Mouse (Mus musculus) spleen, postnatal 4 days (tissue): ENCODE measurements around the gene Mcl1.
"Not testable (repeated sequence)": the region's sequence is repeated elsewhere in the genome, so short reads cannot be mapped to it uniquely, and the experiment has no call there.

ENCODE experiments used
- DNase-seq, 2 experiments: peaks; one replicate each; pipeline ENCODE4 v3.0.0; 2022; ENCODE audit warnings: low spot score in 2 of 2

The Mcl1 gene

DNA sequence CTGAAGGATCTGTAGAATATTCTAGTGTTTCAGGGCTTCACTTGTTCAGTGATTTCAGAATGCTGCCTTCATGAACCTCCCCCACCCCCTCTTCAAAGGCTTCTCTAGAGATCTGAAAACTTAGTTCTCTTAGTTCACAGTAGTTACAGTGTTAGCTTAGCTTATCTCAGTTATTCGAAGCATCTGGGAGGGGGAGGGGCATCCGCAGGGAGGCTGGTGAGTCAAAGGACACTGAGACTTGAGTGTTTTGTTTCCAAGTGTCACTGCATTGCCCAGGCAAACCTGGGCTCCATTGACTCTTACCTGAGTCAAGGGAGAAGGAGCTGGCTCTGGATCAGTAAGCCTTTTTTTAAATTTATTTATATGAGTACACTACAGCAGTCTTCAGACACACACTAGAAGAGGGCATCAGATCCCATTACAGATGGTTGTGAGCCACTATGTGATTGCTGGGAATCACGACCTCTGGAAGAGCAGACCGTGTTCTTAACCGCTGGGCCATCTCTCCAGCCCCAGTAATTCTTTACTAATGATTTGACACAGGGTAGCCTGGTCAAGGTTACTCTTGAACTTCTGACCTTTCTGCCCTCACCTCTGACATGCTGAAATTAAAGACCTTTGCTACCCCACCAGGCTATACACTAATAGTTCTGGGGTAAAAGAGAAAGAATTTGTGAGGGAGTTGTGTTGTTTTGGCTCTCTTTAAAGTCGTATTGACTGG, 7.7 kb downstream of the Mcl1 start:
- peak; percentile 80 to 83 for DNase-seq

DNA sequence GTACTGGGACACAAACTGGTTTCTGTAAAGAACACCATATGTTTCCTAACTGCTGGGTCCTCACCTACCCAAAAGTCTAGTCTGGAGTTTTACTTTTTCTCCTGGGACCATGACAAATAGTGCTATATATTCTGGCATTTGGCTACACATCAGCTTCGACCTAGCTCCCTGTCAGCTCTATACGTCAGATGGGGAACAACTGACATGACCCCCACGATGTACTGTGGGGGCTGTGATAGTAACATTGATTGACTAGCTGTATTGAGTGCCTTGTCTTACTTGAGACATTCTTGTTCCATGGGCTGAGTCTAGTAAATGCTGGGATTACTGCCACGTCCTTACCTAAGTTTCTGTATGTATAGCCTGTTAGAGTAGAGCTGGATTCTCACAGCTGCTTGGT, 8.9 kb downstream of the Mcl1 start:
- no peak for DNase-seq

DNA sequence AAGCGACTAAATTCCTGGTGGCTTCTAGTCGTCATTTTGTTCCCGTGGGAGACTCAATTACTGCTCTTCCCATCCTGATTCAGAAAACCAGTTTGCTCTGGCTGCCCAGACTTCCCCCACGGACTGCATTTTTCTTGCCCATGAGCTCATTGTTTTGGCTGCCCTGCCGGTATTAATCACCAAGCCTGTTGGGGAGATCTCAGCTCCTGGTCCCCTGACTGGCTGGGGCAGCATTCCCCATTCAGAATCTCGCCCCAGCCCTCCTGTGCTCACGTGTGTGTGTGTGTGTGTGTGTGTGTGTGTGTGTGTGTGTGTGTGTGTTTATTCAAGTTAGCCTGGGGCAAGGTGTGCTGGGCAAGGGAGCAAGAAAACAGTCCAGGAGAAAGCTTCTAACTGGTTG, 9.4 kb downstream of the Mcl1 start:
- no peak for DNase-seq

DNA sequence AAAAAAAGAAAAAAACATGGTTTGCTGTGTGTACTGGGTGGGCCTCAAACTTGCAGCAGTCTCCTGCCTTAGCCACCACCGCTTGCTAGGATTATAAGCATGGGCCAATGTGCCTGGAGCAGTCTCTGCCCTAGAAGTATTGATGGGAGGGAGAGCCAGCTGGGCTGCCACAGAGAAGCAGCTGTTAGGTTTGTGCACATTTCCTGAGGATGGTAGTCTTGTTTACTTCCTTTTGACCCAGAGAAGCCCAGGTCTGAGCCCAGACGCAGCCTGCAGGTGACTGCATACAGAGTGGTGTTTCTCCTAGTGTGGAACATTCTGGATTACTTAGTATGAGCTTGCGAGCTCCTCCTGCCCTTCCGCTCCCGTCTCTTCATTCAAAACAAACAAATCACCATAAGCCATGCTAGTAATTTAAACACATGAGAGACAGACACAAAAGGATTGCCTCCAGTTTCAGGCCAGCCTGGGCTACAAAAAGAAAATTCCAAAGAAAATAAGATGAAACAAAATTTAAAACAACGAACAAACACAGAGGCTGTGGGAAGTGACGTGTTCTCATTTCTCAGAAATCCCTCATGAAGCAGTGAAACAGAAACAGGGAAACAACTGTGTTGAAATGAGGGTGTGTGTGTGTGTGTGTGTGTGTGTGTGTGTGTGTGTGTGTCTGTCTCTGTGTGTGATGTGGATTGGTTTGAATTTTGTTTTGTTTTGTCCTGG, 10.2 kb downstream of the Mcl1 start:
- peak in 1 of 2 experiments; percentile 67 for DNase-seq

DNA sequence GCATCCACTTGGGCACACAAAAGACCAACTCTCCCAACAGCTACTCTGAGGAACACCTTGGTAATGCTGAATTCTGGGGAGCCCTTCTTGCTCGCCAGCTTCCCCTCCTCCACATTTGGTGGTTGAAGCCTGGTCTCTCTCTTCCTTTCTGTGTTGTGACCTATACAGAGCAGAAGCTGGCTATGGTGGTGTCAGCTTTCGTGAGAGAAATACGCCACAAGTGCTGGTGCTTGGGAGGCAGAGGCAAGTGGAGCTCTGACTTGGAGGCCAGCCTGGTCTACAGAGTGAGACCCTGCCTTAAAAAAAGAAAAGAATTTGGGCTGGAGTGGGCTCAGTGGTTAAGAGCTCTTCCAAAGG, 10.7 kb downstream of the Mcl1 start:
- no peak for DNase-seq

DNA sequence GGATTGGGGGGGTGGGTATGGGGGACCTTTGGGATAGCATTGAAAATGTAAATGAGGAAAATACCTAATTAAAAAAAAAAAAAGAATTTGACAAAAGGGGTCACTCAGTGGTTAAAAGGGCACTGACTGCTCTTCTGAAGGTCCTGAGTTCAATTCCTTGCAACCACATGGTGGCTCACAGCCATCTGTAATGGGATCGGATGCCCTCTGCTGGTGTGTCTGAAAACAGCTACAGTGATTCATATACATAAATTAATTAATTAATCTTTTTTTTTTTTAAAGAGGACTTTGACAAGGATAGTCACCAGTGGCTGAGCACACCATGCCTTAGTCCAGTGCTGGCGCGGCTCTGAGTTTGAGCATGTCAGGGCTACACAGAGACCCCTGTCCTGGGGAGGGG, 11.8 kb downstream of the Mcl1 start:
- not testable (repeated sequence) for DNase-seq

DNA sequence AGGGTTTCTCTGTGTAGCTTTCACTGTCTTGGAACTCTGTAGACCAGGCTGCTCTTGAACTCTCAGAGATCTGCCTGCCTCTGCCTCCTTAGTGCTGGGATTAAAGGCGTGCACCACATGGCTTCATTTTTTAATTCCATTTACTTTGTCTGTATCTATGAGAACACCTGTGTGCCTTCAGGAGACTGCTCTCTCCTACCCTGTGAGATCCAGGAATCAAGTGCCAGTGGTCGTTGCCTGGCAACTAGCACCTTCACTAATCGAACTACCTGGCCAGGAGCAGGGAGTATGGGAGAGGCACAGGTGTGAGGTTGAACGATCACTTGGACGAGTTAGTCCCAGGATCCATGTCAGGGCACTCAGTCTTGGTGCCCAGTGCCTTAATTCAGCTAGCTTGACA, 12.6 kb downstream of the Mcl1 start:
- DNase-seq: no peak

DNA sequence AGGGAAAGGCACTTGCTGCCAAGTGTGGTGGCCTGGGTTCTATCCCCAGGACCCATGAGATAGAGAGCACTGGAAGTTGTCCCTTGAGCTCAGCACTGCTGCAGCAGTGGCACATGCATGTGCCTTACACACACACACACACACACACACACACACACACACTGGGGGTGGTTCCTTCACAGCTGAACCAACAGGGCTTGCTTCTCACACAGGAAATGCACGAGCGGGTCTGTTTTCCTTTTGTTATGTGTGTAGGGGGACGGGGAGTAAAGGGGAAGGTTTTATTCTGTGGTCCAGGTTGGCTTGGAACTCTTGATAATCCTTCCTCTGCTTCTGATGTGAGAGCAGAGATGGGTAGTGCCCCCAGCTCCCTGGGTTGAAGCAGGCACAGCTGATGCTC, 13.9 kb downstream of the Mcl1 start:
- DNase-seq: peak in 1 of 2 experiments; percentile 60

DNA sequence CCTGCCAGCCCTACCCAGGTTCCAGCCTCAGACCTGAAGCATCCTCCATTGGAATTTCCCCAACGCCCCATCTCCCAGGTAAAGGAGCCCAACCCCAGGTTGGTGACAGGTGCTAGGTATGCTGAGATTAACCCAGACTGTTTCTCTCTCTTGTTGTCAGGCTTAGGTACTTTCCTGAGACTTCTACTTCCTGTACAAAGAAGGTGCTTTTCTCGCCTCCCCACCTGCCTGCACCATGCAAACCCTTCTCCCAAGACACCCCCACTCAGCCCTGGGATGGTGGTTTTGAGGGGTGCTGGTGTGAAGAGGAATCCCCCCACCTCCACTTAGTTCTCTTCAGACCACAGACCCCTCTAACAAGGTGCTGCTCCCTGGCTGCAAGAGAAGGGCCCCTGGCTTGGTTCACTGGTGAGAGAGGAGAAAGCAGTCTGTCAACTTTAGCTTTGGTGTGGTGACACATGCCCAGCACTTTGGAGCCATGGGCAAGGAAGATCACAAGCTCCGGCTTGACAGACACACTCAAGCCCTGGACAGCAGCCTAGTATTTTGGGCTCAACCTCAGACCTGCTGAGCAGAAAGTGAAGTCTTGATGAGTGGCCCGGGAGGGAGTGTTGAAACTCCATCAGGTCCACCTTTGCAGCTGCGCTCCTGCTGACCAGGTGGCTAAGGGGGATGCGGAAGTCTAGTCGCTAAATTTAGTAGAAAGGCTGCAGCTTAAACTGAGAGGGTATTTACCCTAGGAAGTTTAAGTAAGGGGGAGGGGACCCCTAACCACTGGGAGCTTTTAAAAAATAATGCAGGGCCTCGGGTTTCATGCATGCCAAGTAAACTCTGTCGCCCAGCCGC, 14.5 kb downstream of the Mcl1 start:
- DNase-seq: peak; percentile 49 to 78

DNA sequence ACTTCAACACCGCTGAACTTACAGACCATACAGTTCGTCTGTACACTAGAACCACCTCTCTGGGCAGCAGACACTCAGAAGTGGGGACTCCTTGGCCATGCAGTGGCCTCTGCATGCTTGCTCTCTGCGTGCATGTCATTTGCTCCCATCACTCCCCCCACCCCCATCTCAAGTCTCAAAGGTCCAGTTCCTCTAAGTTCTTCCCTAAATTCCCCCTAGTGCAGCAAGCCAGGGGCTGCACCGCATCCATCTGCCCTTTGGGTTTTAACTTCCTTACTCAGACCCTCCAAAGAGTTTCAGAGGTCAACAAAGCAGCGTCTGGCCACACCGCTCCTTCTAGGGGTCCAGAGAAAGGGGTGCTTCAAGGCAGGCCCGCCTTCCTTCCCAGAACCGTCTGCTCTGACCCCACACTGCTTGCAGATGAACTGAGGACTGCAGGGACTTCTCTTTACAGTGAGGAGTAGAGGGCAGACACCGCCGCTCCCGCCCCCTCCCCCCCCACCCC, 15.2 kb downstream of the Mcl1 start:
- DNase-seq: peak; percentile 55 to 79

DNA sequence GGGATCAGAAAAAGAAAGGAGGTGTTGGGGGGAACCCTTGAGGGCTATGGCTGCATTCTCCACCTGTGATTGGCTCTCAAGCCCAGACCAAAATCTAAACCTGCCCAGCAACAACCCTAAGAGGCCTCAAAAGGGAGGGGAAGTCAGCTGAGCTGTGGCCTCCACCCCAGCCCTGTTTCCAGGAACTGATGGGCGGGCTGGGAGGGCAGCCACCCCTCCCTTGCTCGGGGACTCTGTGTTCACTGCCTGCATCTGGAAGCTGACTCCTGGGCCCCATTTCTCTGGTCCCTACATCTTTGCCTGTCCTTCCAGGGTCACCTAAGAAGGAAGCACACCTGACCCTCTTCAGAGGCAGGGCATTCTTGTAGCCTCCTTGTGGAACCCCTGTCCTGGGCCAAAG, 15.6 kb downstream of the Mcl1 start:
- peak; percentile 88 to 89 for DNase-seq

DNA sequence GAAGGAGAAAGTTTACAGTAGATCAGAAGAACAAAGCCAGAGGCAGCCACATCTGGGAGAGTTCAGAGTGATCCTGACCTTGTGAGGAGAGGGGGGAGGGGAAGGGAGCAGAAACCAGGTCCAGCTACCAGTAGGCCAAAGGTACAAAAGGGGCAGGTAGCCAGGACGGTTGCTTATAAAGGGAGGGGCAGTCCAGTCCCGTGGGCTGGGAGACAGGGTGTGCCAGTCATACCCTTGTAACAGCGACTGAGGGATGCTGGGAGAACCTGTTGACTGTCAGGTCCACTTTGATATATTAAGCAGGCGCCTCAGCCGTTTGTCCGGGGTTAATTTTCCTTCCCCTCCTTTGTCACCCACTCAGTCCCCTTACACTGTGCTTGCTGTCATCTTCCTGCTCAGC, 16.2 kb downstream of the Mcl1 start:
- peak; percentile 53 to 78 for DNase-seq

DNA sequence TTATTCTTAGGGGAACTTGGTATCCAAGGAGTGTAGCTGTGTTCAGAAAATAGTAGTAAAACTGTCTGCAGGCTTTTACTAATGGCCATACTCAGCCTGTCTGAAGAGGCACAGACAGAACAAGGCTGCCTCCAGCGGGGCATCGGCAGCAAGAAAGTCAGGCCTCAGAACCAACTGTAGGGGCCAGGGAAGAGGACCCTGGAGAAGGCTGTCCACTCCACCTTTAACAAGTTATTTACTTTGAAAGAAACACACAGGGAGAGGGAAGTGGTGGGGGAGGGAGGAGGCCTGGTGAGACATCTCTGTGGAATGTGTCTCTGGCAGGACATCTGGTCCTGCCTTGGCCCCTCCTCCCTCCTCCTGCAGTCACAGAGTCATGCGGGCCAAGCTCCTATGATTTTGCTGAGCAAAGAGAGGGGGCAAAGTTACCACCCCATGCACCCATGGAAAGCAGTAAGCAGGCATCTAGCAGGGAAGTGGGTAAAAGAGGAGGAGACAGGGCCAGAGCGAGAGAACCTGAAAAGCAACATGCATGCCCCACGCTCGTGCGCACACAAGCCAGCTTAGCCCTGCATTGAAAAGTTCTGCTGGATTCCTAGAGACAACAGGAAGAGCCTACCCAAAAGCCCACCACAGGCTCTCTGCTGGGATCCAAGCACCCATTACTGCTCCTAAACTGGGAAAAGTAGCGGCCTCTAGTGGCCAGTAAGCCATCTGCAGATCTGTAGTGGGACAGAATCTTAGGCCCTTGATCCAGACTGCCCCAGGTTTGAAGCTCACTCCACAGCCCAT, 16.9 kb downstream of the Mcl1 start:
- peak; percentile 82 to 90 for DNase-seq

DNA sequence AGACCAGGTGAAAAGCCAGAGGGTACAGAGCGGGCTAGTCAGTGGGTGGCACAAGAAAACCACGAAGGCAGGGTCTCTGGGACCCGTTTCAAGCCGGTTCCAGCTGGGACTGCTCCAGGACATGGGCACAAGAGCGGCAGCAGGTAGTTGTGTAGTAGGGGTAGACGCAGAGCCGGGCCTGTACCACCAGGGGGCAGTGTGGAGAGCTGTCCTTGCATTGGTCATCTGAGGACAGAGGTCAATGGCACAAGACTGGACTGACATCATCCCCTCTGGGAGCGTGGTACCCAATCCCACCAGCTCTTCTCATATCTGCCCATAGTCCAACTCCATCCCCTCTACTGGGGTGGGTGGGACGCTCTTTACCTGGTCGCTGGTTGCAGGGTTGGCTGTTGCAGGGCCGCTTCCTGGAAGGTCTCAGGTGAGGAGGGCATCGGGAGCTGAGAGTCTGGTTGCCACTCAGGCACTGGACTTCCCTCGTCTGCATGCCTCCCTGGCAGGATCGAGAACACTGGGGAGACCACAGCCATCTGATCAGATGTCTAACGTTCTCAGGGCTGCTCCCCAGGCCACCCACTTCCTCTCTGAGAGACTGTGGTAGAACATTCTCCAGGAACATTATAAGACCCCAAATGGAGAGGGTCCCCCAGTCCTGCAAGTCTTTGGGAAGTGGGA, 18.3 kb downstream of the Mcl1 start:
- DNase-seq: peak; percentile 78 to 92

DNA sequence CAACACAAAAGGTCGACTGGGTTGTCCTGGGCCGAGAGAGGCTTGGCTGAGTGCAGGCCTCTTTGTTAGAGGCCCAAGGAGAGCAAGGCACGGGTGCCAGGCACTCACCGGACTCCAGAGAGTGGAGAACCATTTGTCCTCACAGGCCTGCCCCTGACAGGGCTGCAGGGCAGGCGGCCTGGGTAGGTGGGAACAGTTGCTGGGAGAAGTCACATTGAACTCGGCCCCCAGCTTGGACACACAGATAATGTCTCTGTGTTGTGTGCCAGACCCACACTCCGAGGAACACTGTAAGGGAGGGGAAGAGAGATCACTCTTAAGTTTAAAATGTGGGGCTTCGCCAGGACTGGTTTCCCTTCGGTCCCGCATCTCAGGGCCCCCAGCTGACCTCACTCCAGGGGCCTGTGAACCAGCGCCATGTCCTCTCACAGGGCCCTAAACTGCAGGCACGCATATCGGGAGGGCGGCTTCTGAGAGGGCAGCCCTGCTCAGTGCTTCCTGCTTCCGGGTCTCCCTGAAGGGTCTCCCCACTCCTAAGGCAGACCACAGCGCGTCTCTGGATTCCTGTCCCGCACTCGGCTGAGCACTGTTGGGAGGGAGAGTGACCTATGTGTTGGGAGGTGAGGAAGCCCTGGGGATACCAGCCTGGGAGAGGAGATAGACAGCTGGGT, 19.0 kb downstream of the Mcl1 start:
- DNase-seq: no peak

DNA sequence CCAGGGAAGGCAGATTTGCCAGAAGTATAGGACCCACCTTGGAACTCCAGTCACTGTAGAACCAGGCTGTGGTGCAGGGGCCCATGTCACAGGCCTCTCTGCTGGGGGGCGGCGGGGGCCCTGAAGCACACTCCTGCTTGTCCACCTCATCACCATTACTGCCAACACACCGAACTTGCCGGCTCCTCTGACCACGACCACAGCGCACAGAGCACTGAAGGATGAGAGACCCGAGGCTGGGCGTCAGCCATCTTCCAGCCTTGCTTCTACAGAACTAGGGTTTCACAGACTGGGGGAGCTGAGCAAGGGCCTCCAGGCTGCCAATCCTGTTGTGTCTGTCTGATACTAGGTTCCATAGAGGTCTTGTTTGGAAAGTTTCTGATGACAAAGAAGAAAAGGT, 21.0 kb downstream of the Mcl1 start:
- no peak for DNase-seq

DNA sequence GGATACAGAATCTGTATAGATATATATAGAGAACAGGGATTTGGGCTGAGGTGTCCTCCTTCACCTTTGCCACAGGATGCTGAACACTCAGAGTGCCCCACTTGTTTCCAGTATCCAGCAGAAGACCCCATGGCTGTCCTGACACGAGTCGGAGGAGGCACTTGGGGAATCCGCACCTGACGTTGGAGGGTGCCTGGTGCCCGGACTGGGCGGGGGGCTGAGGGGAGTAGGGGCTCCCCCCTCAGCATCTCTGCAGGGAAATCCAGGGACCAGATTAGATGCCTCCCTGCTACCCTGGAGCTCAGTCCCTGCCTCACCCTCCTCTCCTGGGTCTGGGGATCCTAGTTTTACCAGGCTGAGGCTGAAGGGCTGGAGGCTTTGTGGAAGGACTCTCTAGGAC, 22.1 kb downstream of the Mcl1 start:
- no peak for DNase-seq

DNA sequence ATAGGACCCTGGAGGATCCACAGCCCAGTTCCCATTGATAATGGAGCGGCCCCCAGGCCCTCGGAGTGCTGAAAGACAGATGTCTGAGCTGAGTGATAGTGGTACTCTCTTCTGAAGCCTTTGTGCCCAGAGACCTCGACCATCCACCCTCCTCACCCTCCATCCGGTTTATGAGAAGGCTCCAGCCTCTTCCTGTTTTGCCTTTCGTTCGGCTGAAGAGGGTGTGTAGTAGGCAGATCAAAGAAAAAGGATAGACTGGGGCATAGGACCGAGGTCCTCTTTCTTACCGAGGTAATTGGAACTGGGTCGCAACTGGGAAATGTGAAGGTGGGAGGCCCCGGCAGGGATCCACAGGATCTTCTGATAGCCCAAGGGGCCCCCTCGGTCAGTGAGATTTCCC, 22.8 kb downstream of the Mcl1 start:
- no peak for DNase-seq

DNA sequence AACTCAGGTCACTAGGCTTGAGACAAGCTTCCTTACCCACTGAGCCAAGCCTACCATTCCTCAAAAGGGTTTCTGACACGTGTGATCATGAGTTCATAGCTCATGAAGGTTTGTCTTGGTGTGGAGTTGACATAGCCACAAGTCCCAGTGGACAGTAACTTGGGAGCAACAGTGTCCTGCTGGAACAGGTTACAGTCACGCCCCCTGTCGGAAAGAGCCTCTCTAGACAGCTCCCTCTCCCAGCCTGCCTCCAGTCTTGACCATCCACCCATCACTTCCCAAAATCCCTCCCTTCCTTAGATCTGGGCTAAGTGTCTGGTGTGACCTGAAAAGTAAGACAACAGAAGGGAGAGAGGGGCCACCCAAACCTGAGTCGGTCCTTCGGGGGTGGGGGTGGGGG, 24.3 kb downstream of the Mcl1 start:
- DNase-seq: no peak

DNA sequence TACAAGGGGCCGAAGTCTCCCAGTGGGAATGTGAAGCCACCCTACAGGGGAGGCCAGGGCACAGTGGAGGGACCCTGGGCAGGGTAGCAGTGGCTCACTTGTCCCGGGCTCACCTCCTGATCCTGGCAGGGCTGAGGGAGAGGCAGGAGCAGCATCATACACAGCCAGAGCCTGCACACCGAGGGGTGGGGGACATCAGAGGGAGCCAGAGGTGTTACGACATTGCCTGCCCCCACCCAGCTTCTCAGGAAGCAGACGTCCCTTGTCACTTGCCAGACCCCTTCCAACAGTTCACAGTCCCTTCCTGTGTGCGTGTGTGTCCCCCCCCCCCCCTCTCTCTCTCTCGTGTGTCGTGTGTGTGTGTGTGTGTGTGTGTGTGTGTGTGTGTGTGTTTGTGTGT, 26.3 kb downstream of the Mcl1 start:
- DNase-seq: no peak

DNA sequence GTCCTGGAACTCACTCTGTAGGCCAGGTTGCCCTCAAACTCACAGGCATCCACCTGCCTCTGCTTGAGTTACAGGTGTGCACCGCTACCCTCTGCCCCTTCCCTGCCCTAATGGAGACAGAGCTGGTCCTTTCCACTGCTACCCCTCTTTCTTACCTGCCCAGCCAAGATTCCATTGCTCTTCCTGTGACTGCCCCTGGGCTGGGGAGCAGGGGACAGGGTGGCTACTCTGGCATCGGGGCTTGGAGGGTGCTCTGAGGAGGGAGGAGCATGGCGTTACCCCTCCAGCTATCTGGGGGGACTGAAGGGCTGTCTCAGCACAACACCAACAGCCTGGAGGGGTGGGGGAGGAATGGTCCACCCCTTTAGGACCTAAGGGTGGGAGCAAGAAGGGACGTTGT, 26.7 kb downstream of the Mcl1 start:
- DNase-seq: no peak
